Mouse (Mus musculus) monocyte, adult 59 days (primary cell): ENCODE measurements around the gene Stat2. TPM values are rescaled to one million over a fixed set of nuclear protein-coding genes. Genes with fewer than 3 reads are reported as not detected.

ENCODE experiments used
- total RNA-seq, 2 experiments: library from RNA; stranded (reverse); gene quantifications; one replicate each; pipeline ENCODE4 v1.2.4; 2023

Stat2 gene
- total RNA-seq, result 100 to 1,000 TPM in 1 of 2 experiments, 10 to 100 TPM in 1; 93.6 to 100 TPM

GRCm38 (mm10) chr10:128270287-128270841 lies at the start of gene Stat2:
TSS of gene Stat2 (plus strand) at chr10:128270559.

GRCm38 (mm10) chr10:128225538-128225937 lies 44.8 kb upstream of the Stat2 start, which contains the start of gene Mip:
TSS of gene Mip (plus strand) at chr10:128225838.

GRCm38 (mm10) chr10:128231697-128232419 lies 38.5 kb upstream of the Stat2 start, which contains the start of gene Timeless:
TSS of gene Timeless (plus strand) at chr10:128232065.

GRCm38 (mm10) chr10:128253677-128254255 lies 16.6 kb upstream of the Stat2 start, which contains the start of gene Apon:
TSS of gene Apon (plus strand) at chr10:128254096.

GRCm38 (mm10) chr10:128268371-128268770 lies 2.0 kb upstream of the Stat2 start, which contains the start of gene Apof:
TSS of gene Apof (plus strand) at chr10:128268671.

GRCm38 (mm10) chr10:128298702-128299171 lies 28.4 kb downstream of the Stat2 start, which contains the start of gene Il23a:
TSS of gene Il23a (minus strand) at chr10:128298752.

GRCm38 (mm10) chr10:128303126-128304021 lies 33.0 kb downstream of the Stat2 start, which contains the start of gene Pan2:
TSS of gene Pan2 (plus strand) at chr10:128303335.

GRCm38 (mm10) chr10:128322141-128323108 lies 52.1 kb downstream of the Stat2 start, which contains the start of gene Cnpy2:
TSS of gene Cnpy2 (plus strand) at chr10:128322459.

GRCm38 (mm10) chr10:128337306-128338181 lies 67.2 kb downstream of the Stat2 start, which contains the start of gene Cs:
TSS of gene Cs (plus strand) at chr10:128337734.

Other genes with a start within 250 kb of the Stat2 start
- 100 to 1,000 TPM; 568 to 584 TPM for gene Naca, start 235.0 kb upstream of the Stat2 start, total RNA-seq
- 100 to 1,000 TPM; 107 to 108 TPM for gene Ptges3, start 211.6 kb upstream of the Stat2 start, total RNA-seq
- 100 to 1,000 TPM; 488 to 502 TPM for gene Atp5b, start 187.3 kb upstream of the Stat2 start, total RNA-seq
- 100 to 1,000 TPM; 107 to 114 TPM for gene Baz2a, start 179.0 kb upstream of the Stat2 start, total RNA-seq
- gene Rbms2, start 90.3 kb upstream of the Stat2 start, total RNA-seq, result 10 to 100 TPM; 23.0 to 27.1 TPM
- not detected for gene Gls2, start 76.1 kb upstream of the Stat2 start, total RNA-seq
- 1 to 10 TPM; 8.9 to 9.2 TPM for gene Spryd4, start 58.8 kb upstream of the Stat2 start, total RNA-seq
- gene Mip, start 44.7 kb upstream of the Stat2 start, total RNA-seq, result not detected
- 1 to 10 TPM; 4.3 to 4.9 TPM for gene Timeless, start 38.5 kb upstream of the Stat2 start, total RNA-seq
- not detected for gene Apon, start 16.5 kb upstream of the Stat2 start, total RNA-seq
- gene Apof, start 1.9 kb upstream of the Stat2 start, total RNA-seq, result not detected
- gene Il23a, start 28.2 kb downstream of the Stat2 start, total RNA-seq, result not detected
- gene Pan2, start 32.8 kb downstream of the Stat2 start, total RNA-seq, result 10 to 100 TPM; 30.6 to 31.6 TPM
- 10 to 100 TPM; 39.9 to 48.2 TPM for gene Cnpy2, start 51.9 kb downstream of the Stat2 start, total RNA-seq
- gene Cs, start 67.2 kb downstream of the Stat2 start, total RNA-seq, result 100 to 1,000 TPM; 101 to 110 TPM
- 10 to 100 TPM; 25.6 to 35.8 TPM for gene Coq10a, start 98.4 kb downstream of the Stat2 start, total RNA-seq
- 10 to 100 TPM; 47.1 to 49.2 TPM for gene Ankrd52, start 106.6 kb downstream of the Stat2 start, total RNA-seq
- gene Slc39a5, start 130.7 kb downstream of the Stat2 start, total RNA-seq, result not detected
- 10 to 100 TPM; 42.7 to 46.3 TPM for gene Nabp2, start 140.9 kb downstream of the Stat2 start, total RNA-seq
- 10 to 100 TPM; 50.3 to 51.2 TPM for gene Rnf41, start 141.1 kb downstream of the Stat2 start, total RNA-seq
- gene Smarcc2, start 188.7 kb downstream of the Stat2 start, total RNA-seq, result 100 to 1,000 TPM; 111 to 131 TPM
- 100 to 1,000 TPM; 761 to 845 TPM for gene Myl6, start 223.6 kb downstream of the Stat2 start, total RNA-seq
- gene Myl6b, start 228.1 kb downstream of the Stat2 start, total RNA-seq, result 1 to 10 TPM in 1 of 2 experiments, under 1 TPM in 1; 0.52 to 1.3 TPM